Mouse (Mus musculus): ENCODE data around the gene Qars. TPM values are rescaled to one million over a fixed set of nuclear protein-coding genes. Genes with fewer than 3 reads are reported as not detected.
A peak's percentile ranks its signal among the peaks of the same experiment; 100 is the strongest.

Qars gene
- total RNA-seq, 2 experiments from 2014 or later = 144 to 180 TPM

- no peak for DNase-seq (ENCODE audit: low spot score in 2 of 2)
Observed at GRCm38 (mm10) chr9:108523341-108523740, 15.8 kb downstream of the Qars start.

GRCm38 (mm10) chr9:108525400-108525799, 17.9 kb downstream of the Qars start:
- DNase-seq (ENCODE audit: low spot score in 2 of 2) = no peak

GRCm38 (mm10) chr9:108530954-108531353, 23.4 kb downstream of the Qars start:
- no peak for DNase-seq (ENCODE audit: low spot score in 2 of 2)

GRCm38 (mm10) chr9:108531496-108531895, 24.0 kb downstream of the Qars start:
- no peak for DNase-seq (ENCODE audit: low spot score in 2 of 2)

GRCm38 (mm10) chr9:108540846-108541245, 33.3 kb downstream of the Qars start:
- DNase-seq (ENCODE audit: low spot score in 2 of 2) = no peak

- DNase-seq (ENCODE audit: low spot score in 2 of 2) = no peak
Observed at GRCm38 (mm10) chr9:108545986-108546385, 38.5 kb downstream of the Qars start.

- DNase-seq (ENCODE audit: low spot score in 2 of 2) = no peak
Observed at GRCm38 (mm10) chr9:108546875-108547274, 39.4 kb downstream of the Qars start.

- no peak for DNase-seq (ENCODE audit: low spot score in 2 of 2)
Observed at GRCm38 (mm10) chr9:108559169-108559568, 51.7 kb downstream of the Qars start.

GRCm38 (mm10) chr9:108560227-108560841, 52.8 kb downstream of the Qars start, which contains the start of gene Impdh2:
Gene Impdh2, plus strand, starts transcription at chr9:108560286.
- DNase-seq (ENCODE audit: low spot score in 2 of 2) = peak; percentile 93

GRCm38 (mm10) chr9:108563671-108564070, 56.2 kb downstream of the Qars start:
- DNase-seq (ENCODE audit: low spot score in 2 of 2) = no peak

- no peak for DNase-seq (ENCODE audit: low spot score in 2 of 2)
Observed at GRCm38 (mm10) chr9:108564131-108564530, 56.6 kb downstream of the Qars start.

Other genes starting within 250 kb of the Qars start
- 100 to 1,000 TPM; 136 to 137 TPM for gene Dag1, start 243.7 kb upstream of the Qars start, total RNA-seq (2021)
- gene Nicn1, start 217.3 kb upstream of the Qars start, total RNA-seq (2021) = 10 to 100 TPM; 19.0 to 29.2 TPM
- gene Amt, start 210.9 kb upstream of the Qars start, total RNA-seq (2021) = 1 to 10 TPM; 4.2 to 5.8 TPM
- 100 to 1,000 TPM; 356 to 357 TPM for gene Rhoa, start 201.6 kb upstream of the Qars start, total RNA-seq (2021)
- gene Tcta, start 201.5 kb upstream of the Qars start, total RNA-seq (2021) = 10 to 100 TPM; 36.1 to 36.2 TPM
- gene Gpx1, start 168.8 kb upstream of the Qars start, total RNA-seq (2021) = 100 to 1,000 TPM; 551 to 749 TPM
- 100 to 1,000 TPM; 107 to 126 TPM for gene Usp4, start 159.9 kb upstream of the Qars start, total RNA-seq (2021)
- gene 1700102P08Rik, start 114.9 kb upstream of the Qars start, total RNA-seq (2021) = 1 to 10 TPM; 1.5 to 2.1 TPM
- gene Ccdc36, start 79.2 kb upstream of the Qars start, total RNA-seq (2021) = not detected
- gene BC048562, start 71.2 kb upstream of the Qars start, total RNA-seq (2021) = not detected
- gene Ccdc71, start 47.2 kb upstream of the Qars start, total RNA-seq (2021) = 10 to 100 TPM; 25.6 to 42.3 TPM
- gene Klhdc8b, start 46.1 kb upstream of the Qars start, total RNA-seq (2021) = 10 to 100 TPM; 20.4 to 22.3 TPM
- gene Lamb2, start 28.0 kb upstream of the Qars start, total RNA-seq (2021) = 100 to 1,000 TPM; 107 to 134 TPM
- 100 to 1,000 TPM; 172 to 248 TPM for gene Usp19, start 17.1 kb upstream of the Qars start, total RNA-seq (2021)
- gene Qrich1, start 9.1 kb downstream of the Qars start, total RNA-seq (2021) = 100 to 1,000 TPM in 1 of 2 experiments, 10 to 100 TPM in 1; 91.5 to 107 TPM
- 100 to 1,000 TPM in 1 of 2 experiments, 10 to 100 TPM in 1; 99.7 to 135 TPM for gene Impdh2, start 52.6 kb downstream of the Qars start, total RNA-seq (2021)
- gene Ndufaf3, start 59.7 kb downstream of the Qars start, total RNA-seq (2021) = 10 to 100 TPM; 50.8 to 51.0 TPM
- gene Dalrd3, start 62.2 kb downstream of the Qars start, total RNA-seq (2021) = 10 to 100 TPM; 64.6 to 81.8 TPM
- gene Wdr6, start 71.0 kb downstream of the Qars start, total RNA-seq (2021) = 10 to 100 TPM; 93.9 to 96.2 TPM
- gene P4htm, start 90.0 kb downstream of the Qars start, total RNA-seq (2021) = 1 to 10 TPM; 6.2 to 7.9 TPM
- gene Arih2, start 141.7 kb downstream of the Qars start, total RNA-seq (2021) = 10 to 100 TPM; 61.2 to 63.0 TPM
- gene Slc25a20, start 154.4 kb downstream of the Qars start, total RNA-seq (2021) = 100 to 1,000 TPM; 125 to 212 TPM
- 10 to 100 TPM; 33.1 to 43.5 TPM for gene Prkar2a, start 181.6 kb downstream of the Qars start, total RNA-seq (2021)

All from adrenal gland, adult 18-20 months (tissue).